Comparison of ENCODE assay signal across 11 mouse cellular contexts in genomic region chr12:59969948-59970347, GRCm38 (mm10).
A peak's percentile ranks its signal among the peaks of the same experiment; 100 is the strongest.
DNase-seq lines count a peak whose midpoint lies in the region; ATAC-seq lines count a peak whose summit lies in the region.
"Had no signal": no experiment of that assay in that cellular context is flagged by ENCODE, and none has a peak within 500 bp of the region (broad histone marks: within the 10 kb centered on the region; RNA-seq: fewer than 3 reads in every experiment).

No protein-coding gene starts in this region.

- no peaks in the 10 kb centered on the region for H3K36me3 ChIP-seq in lung, embryonic 15.5 days
- H3K36me3 ChIP-seq: liver, embryonic 13.5 days had no signal

- DNase-seq in gastrocnemius, postnatal 14 days: peak; percentile 10
- no peak for DNase-seq in gastrocnemius, postnatal 36 days
- DNase-seq in ovary, postnatal 14 days (ENCODE audit: low spot score): peak; percentile 1
- DNase-seq in ovary, postnatal 10 days (ENCODE audit: low spot score): no peak
- no peak for DNase-seq in liver
- no peak for DNase-seq in kidney, adult 9 months
- DNase-seq: liver, embryonic 13.5 days; thymus, adult 2 months had no signal

- no peak overlapping the region for H3K4me2 ChIP-seq in lung, embryonic 15.5 days
- H3K4me2 ChIP-seq: liver, embryonic 13.5 days had no signal

- peak; percentile 59; the same call in 1 of the 2 replicates for ATAC-seq in lung, embryonic 15.5 days (ENCODE audit: borderline replicate concordance, extremely low read depth, low FRiP score, low TSS enrichment)
- ATAC-seq: inflammation-experienced regulatory T-cells, adult 6 months had no signal

- intact Hi-C loops in gastrocnemius, postnatal 14 days (cut with DNase I; ENCODE audit: low total_unique reads): no loop called here
- intact Hi-C loops in gastrocnemius, postnatal 36 days (cut with DNase I): no loop called here

- 51% methylated on average over 2 of the region's 2 CpGs for WGBS in lung, embryonic 15.5 days

- no peak overlapping the region for H3K4me3 ChIP-seq in lung, embryonic 15.5 days
- H3K4me3 ChIP-seq: liver, embryonic 13.5 days had no signal

- H3K27ac ChIP-seq in lung, embryonic 15.5 days: no peak overlapping the region
- H3K27ac ChIP-seq: kidney, postnatal 0 days; liver, embryonic 13.5 days had no signal

- H3K4me1 ChIP-seq in lung, embryonic 15.5 days: no peaks in the 10 kb centered on the region
- H3K4me1 ChIP-seq: liver, embryonic 13.5 days had no signal

- no peaks in the 10 kb centered on the region for H3K27me3 ChIP-seq in lung, embryonic 15.5 days
- H3K27me3 ChIP-seq: liver, embryonic 13.5 days had no signal

- no peak overlapping the region for H3K9ac ChIP-seq in lung, embryonic 15.5 days
- H3K9ac ChIP-seq: liver, embryonic 13.5 days had no signal

- no peaks in the 10 kb centered on the region for H3K9me3 ChIP-seq in lung, embryonic 15.5 days

Comparison
In these comparisons a context has a peak if more than half of its experiments do, and no peak if none do; other contexts are left out.
1. DNase-seq: peak in gastrocnemius, postnatal 14 days (single experiment) and ovary, postnatal 14 days (single experiment); none in gastrocnemius, postnatal 36 days (0 of 2), ovary, postnatal 10 days (single experiment), liver (single experiment) and kidney, adult 9 months (single experiment).